Mouse (Mus musculus) ovary, postnatal 10 days (tissue): Measurements from ENCODE around the gene Nlrp9b.
"Not testable (repeated sequence)": the region's sequence is repeated elsewhere in the genome, so short reads cannot be mapped to it uniquely, and the experiment has no call there.

Experiments
- DNase-seq: peaks from one replicate; pipeline ENCODE4 v3.0.0; 2022; ENCODE audit warnings: low spot score

The Nlrp9b gene

DNA sequence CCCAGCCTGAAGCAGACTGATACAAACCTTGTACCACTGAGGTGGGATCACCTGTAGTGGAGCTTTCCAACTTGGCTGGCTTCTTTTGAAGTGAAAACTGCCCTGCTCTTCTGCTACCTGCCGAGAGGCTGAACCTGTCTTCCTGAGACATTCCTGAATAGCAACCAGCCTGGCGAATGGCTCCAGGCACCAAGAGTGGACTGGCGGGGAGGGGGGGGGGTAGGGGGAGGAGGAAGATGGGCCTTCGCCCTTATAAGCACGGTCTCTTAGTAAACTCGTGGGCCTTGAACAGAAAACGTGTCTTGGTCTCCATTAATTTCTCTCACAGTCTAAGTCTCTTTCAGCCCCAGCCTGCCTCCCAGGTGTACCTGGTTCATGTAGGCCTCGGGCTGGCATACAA lies at the start of gene Nlrp9b:
Nlrp9b (plus strand) TSS at position 301 of the 400 bp plus-strand sequence.
- DNase-seq, result not testable (repeated sequence)

DNA sequence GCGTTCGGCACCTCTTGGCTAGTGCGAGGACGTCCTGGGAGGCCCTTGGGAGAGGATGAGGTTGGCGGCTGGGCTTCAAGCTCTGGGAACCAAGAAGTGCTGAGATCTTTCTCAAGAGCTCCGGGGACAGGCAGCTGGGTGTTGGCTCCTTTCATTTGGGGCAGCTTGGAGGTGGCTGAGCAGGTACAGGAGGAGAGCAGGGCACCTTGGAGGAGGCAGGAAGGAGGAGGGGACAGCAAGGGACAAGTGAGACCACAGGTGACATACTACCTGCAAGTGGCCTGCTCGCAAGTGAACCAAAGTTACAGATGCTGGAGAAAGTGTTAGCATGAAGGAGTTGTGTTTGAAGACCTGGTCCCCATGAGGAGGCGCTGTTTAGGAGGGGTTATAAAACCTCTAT lies 46.6 kb upstream of the Nlrp9b start:
- DNase-seq, result no peak

DNA sequence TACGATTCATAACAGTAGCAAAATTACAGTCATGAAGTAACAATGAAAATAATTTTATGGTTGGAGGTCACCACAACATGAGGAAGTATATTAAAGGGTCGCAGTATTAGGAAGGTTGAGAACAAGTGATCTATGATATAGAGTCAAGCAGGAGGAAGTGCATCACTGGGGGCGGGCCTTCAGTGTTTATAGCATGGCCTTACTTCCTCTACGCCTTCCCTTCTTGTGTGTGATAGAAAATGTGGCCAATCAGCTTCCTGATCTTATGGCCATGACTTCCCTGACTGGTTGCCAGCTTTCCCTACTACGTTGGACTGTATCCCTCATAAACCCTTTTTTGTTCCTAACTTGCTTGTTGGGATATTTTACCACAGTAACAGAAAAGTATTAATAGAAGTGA lies 46.1 kb upstream of the Nlrp9b start:
- DNase-seq, result no peak

DNA sequence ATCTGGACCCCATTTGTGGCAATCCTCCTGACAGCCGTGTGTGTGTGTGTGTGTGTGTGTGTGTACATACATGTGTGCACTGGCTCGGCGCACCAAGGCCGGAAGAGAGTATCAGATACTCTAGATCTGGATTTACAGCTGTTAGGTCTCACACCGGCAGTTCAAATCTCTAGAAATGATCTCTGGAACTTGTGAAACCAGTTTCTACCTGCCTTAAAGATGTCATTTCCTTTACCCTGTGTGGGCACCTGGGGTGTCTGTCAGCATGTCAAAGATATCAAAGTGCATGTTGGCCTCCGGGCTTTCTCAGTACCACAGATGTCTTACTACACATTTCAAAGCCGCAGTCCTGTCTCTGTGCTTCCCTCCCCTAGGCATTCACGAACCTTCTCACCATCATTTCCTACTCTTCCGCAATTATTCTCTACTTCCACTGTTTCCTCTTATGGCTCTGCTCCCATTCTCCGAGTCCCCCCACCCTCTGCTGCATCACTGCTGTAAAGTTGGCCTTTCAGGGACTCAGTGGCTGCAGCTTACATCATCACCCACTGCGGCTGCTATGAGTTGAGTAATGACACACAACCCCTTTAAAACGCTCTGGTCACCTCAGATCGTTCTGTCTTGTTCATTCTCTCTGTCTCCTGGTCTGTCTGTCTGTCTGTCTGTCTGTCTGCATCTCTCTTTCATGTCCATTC lies 45.3 kb upstream of the Nlrp9b start:
- no peak for DNase-seq

DNA sequence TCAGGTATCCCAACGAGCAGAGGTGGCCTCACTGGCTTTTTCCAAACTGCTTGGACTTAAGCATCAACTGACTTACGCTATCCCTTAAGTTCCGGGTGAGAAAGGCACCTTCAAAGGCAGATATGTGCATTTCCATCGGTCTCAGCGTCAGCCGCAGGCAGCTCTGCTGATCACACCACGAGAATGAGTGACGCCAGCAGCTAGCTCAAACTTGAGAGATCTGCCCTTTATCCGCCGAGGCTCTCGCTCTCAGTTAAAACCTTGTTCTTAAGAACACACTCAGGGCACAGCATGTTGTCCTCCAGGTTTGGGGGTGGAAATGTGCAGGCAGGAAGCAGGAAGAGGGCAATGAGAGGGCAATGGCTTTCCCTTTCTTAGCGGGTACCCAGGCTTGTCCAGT lies 42.3 kb upstream of the Nlrp9b start:
- no peak for DNase-seq

DNA sequence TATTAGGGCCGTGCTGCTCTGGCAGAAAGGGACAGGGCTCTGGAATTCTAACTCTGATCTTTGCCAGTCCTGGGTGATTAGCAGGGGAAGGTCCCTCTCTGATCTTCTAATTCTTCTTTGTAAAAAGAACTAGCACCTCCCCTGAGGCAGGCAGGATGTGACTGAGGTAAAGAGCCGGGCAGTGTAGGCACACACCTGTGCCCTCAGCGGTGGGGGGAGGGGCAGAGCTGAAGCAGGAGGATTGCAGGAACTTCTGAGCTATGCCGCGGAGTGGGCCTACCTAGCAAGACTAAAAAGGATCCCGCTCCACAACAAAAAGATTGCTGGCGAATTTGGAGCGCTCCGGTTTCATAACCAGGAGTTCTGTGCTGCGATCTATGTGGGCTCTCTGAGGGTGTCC lies 41.3 kb upstream of the Nlrp9b start:
- DNase-seq, result no peak

DNA sequence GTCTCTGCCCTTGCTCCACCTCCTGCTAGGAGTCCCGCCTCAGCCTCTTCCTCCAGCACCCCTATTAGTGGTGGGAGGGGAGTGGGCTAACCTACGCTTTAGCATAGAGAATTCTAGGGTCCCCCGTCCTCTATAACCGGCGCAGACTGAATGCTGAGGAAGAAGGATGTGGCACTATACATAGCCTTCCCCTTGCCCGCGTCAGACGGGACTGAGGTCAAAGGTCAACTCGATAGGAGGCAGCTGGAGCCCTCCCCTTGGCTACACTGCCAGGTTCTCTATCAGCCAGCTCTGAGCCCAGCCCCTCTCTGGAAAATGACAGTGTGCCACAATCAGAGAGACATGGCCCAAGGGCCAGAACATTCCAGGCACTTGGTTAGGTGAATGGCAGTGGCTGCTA lies 40.7 kb upstream of the Nlrp9b start, which contains the start of gene Igsf23:
Igsf23 (minus strand) TSS at position 168 of the 400 bp plus-strand sequence.
- DNase-seq, result no peak

DNA sequence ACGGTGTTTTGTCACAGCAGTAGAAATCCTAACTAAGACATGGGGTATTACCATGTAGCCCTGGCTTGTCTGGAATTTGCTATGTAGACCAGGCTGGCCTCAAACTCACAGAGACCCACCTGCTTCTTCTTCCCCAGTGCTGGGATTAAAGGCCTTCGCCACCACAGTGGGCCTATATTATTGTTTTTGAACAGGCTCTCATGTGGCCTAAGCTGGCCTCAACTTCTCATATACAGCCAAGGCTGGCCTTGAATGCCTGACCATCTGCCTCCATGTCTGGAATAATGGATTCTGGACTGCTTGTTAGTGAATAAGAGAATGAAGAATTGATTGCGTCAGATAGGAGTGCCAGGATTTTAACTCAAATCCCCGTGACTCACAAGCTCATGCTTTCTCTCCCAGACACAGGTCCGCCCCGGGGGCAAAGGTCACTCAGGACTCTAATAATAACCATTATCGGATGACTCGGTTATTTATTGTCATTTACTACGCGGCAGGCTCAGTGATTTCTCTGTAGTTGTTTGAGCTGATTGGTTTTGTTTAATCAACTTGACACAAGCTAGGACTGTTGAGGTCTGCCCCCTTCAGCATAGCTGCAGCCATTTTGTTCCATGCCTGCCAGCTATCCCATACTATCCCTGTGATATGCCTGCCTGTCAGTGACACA lies 38.8 kb upstream of the Nlrp9b start:
- DNase-seq, result no peak

DNA sequence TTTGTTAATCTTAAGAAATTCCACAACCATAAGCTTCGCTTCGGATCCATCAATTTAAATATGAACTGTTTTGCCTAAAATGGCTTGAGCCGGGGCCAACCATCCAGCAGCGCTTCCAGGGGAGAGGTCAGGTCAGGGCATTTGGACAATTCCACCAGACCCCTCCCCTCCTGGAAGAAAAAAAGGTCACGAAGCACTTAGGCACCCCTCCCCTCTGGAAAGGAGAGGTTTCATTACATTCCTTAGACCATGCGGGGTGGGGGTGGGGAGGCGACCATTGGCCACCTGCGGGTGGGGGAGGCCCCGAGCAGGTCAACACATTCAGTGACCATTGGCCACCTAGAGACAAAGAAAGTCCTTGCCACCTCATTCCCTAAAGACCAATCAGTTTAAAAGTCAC lies 38.2 kb upstream of the Nlrp9b start:
- no peak for DNase-seq

DNA sequence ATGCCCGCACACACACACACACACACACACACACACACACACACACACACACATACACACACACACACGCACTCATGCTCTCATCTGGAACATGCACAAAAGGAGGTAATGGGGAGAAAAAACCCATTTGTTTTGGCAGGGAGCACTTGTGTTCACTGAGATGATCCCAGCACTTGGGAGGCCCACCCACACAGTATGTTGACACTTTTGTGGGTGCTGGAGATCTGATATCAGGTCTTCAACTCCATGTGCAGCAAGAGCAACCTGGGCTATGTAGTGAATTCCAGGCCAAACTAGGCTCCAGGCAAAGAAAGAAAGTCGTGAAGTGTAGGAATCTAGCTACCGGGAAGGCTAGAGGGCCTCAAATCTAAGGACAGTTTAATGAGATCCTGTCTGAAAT lies 35.4 kb upstream of the Nlrp9b start:
- DNase-seq, result no peak

DNA sequence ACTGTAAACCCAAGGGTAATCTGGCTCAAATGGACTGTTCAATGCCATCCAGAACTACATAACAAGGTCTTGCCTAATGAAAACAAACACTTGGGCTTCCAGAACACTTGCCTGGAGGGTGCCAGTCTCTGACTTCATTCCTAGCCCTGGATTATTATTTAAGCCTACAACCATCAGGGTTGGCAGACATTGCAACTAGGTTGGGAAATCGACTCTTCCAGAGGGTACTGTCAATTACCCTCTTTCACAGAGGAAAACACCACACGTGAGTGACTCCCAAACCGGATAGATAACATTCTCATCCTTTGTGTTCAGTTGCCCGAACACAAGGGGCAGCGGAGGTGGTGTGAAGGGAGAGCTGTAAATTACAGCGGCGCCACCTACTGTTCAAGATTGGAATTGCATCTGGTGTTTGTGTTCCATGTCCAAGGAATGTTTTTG lies 34.9 kb upstream of the Nlrp9b start:
- peak; percentile 83 for DNase-seq

DNA sequence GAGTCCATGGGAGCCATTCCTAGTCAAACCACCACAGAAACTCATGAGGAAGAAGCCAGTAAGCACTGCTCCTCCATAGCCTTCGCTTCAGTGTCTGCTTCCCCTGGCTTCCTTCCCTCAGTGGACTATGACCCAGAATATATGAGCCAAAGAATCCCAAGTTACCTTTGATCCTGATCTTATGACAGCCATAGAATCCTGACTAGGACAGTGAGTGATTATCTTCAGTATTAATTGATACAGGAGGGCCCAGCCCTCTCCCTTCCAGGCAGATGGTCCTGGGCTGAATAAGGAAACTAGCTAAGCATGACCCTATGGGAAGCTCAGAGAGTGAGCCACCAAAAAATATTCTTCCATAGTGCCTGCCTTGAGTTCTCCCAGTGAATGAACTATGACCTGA lies 28.8 kb upstream of the Nlrp9b start:
- DNase-seq, result no peak

DNA sequence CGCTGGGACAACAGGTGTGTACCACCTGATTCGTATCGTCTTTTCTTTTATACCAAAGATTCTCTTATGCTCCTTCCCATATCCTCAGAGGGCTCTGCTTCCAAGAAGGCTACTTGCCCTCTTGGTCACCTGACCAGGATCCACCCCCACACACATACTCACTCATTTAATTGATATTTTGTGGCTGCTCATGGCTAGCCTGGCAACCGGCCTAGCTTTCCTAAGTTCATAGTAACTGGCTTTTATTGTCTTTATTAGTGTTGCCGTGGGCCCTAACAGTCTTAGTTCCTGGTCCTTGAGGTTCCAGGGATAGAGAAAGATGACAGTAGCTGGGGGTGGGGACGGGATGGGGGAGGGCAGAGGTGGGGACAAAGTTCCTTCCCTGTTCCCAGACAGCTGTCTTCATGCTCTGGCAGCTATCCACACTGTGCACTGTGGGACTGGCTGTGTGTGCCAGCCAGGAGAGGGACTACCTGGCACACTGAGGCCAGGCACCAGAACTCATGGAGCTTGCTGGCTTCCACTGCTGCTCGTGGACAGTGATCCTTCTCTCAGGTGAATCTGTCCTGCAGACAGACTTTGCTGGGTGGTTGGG lies 26.2 kb upstream of the Nlrp9b start, which contains the start of gene Ceacam20:
Ceacam20 (plus strand) TSS at position 428 of the 595 bp plus-strand sequence.
- DNase-seq, result no peak

DNA sequence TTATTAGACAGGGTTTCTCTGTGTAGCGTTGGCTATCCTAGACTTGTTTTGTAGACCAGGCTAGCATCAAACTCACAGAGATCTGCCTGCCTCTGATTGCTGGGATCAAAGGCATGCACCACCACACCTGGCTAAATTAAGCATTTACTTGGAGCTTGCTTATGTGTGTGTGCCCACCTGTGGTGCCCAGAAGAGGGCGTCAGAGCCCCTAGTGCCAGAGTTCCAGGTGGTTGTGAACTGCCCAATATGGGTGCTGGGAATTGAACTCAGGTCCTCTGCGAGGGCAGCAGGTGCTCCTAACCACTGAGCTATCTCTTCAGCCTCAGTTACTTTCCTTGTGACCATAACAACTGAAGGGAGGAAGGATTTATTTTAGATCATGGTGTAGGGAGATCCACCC lies 22.2 kb upstream of the Nlrp9b start:
- no peak for DNase-seq

DNA sequence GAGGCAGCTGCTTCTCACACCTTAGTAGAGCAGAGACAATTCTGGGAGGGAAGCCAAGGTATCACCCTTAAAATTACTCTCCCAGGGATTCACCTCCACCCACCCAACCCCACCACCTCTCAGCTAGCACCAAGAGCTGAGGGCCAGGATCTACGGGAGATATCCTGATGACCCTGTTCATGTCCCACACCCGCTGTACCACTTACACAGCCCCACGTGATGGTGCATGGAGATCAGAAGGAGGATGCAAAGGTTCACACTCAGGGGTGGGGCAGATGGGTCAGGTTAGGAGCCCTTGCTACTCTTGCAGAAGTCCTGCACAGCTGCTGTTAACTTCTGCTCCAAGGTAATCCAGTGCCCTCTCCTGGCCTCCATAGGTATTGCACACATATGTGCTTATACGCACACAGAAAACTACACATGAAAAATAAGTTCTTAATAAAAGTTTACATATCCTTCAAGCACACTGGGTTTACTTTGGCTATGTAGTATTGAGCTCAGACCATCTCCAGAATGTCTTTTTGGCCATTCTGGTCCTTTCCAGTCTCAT lies 21.6 kb upstream of the Nlrp9b start:
- DNase-seq, result no peak

DNA sequence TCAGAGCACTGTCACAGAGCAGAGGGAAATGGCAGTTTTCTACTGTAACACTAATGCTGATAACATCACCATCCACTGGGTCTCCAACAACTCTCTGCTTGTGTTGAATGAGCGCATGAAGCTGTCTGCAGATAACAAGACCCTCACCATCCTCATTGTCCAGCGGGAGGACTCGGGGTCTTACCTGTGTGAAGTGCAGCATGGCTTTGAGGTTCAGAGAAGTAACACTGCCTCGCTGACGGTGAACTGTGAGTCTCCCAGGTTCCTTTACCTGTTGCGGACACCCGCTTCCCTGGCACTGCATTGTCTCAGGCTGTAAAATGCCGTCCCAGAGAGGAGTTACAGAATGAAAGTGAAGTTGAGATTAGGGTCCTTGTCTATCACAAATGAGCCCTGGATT lies 21.1 kb upstream of the Nlrp9b start:
- no peak for DNase-seq

DNA sequence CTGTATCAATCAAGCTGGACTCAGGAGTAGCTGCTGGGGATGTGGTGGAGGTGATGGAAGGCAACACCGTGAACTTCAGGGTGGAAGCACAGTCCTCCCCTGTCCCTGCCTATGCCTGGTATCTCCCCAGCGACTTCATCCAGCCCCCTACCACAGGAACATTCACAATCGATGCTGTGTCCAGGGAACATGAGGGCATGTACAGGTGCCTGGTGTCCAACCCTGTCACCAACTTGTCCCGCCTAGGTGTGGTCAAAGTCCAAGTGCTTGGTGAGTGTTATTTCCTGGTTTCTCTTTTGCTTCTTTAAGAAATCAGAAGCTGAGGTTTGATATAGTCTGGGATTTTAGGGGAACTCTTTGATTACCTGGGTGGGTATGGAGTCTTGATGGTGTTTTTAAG lies 19.7 kb upstream of the Nlrp9b start:
- DNase-seq, result no peak

DNA sequence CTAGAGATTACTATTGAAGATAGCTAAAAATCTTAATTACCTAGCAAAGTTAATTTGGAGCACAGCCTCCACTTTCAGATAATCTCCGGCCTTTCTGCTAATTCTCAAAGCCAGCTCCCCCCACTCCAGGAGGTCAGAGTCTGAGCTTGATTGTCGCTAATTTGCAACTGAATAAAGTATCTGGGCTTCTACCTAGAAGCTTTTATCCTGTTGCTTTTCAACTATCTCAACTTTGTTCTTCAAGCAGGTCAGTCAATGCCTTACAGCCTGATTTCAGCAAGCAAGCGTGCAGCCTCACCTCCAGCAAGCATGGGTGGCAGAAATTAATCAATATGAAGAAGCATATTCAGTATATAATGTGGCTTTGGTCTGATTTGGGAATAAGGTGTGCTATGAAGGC lies 5.5 kb downstream of the Nlrp9b start:
- not testable (repeated sequence) for DNase-seq

DNA sequence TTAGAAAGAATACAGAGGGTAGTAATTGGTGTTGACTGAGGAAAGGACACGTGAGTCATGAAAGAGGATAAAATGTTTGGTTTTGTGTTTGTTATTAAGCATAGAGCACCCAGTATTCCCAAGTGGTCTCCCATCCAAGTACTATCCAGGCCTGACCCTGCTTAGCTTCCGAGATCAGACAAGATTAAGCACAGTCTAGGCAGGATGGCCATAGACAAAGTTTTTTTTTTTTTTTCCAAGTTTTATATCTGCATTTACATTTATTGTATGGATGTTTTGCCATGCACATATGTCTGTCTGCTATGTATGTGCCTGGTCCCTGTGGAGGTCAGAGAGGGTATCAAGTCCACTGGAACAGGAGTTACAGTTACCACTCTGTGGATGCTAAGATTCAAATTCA lies 18.7 kb downstream of the Nlrp9b start:
- DNase-seq, result no peak

DNA sequence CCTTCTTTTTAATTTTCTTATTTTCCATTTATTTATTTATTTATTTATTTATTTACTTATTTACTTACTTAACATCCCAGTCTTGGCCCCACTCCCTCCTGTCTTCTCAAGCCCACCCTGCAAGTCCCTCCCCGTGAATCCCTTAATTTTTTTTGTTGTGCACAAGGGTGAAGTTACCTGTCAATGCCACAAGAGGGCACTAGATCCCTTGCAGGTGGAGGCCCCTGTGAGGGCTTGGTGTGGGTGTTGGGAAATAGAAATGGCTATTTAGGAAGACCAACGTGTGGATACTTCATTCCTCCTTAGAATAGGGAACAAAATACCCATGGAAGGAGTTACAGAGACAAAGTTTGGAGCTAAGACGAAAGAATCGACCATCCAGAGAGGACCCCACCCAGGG lies 72.8 kb downstream of the Nlrp9b start:
- DNase-seq, result not testable (repeated sequence)

DNA sequence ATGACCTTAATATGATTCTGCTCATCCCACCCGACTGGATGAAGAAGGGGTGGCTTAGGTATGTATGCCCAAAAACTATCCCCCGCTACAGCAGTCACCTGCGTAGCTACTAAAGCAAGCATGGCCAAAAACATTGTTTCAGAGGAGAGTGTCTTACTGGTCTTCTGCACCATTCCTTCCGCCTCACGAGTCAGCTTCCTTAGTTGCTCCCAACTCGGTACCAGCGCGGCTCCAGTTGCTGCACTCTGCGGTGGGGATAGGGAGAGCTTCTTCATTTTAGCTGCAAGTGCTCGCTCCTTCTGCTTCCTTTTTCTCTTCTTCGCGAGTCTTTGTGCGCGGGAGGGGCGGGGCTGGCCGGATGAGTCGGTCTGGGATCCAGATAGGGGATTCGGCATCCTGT lies 86.9 kb downstream of the Nlrp9b start:
- DNase-seq, result not testable (repeated sequence)

DNA sequence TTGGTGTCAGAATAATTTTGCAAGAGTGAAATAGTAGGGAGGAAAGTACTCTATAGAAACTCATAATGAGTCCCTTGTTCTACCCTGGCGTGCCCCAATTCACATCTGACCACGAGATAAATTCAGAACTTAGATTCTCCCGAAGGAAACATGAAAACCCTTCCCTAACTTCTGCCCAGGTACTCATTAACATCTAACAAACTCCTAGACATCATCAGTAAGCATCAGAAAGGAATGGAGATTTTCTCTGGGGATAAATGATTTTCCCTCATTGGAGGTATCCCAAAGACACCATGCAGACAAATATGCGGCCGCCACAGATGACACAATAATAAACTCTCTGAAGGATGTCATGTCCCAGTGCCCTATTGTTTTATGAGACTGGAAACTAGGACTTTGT lies 108.1 kb downstream of the Nlrp9b start, which contains the start of gene Vmn1r91:
Vmn1r91 (plus strand) TSS at position 301 of the 400 bp plus-strand sequence.
- DNase-seq, result not testable (repeated sequence)

DNA sequence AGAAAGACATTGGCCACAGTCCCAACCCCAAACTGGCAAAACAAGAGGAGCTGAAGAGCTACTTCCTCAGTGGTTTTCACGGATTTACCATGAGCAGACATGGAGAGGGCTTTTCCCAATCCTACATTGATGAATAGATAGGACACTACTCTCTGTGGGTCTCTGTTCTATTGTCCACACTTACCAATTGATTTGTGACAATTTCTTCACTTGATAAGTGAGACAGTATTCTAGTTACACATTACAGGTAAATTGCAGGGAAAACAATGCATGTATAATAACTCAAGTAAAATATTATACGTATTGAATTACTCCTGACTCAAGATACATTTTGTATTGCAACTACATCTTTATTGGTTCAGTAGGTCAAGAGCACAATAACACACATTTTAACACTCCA lies 131.2 kb downstream of the Nlrp9b start, which contains the start of gene Gm16442:
Gm16442 (minus strand) TSS at position 101 of the 400 bp plus-strand sequence.
- DNase-seq, result not testable (repeated sequence)
